Mouse (Mus musculus): ENCODE data around the gene Sec63. TPM values are rescaled to one million over a fixed set of nuclear protein-coding genes. Genes with fewer than 3 reads are reported as not detected.
A peak's percentile ranks its signal among the peaks of the same experiment; 100 is the strongest.

Gene Sec63
- polyA plus RNA-seq, 1 experiment from 2014 or later: 26.4 TPM

DNA sequence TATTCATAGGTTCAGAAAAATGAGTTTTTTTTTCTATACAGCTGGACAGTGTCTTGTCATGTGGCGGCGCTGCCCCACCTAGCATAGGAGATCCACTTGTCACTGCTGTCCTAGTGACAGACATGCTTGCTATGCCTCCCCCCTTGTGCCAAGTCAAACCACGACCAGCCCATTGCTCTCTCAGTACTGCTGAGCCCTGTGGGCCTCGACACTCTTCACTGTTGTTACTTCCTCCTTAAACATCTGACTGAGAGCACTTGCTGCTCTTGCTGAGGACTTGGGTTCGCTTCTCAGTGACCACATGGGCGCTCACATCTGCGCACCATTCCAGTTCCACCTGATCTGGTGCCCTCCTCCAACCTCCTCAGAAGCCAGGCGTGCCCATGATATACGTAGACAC is 107.1 kb downstream of the Sec63 start:
- WGBS: 91% methylated on average over 9 of the region's 9 CpGs
- Histone ChIP-seq H3K36me3 (no peaks in the 10 kb centered on the region), H3K4me2 (replicated peaks) (no peak overlapping the region), H3K4me1 (replicated peaks) (peaks cover 39% of the 10 kb centered on the region), H3K4me3 (replicated peaks) (no peak overlapping the region), H3K27ac (no peak overlapping the region), H3K9me3 (no peaks in the 10 kb centered on the region), H3K27me3 (0 out of 2 replicates have a peak, but pooled peaks cover 6% of the 10 kb centered on the region), H3K9ac (replicated peaks) (no peak overlapping the region)
- no peak for ATAC-seq

DNA sequence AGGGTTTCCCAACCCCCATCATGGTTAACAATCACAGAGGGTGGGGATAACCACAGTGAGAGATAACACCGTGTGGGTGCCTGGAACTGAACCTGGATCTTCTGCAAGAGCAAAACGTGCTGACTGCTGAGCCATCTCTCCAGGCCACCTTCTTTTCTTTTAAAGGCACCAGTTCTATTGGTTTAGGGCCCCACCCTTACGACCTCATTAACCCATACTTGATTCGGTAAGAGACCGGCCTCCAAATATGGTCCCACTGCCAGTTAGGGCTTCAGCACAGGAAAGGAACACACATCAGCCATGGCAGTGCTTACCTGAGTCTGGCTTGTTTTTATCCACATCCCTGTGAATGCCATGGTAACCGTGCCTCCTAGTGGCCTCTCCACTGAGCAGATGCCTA is 108.2 kb downstream of the Sec63 start:
- H3K4me2 ChIP-seq (replicated peaks): no peak overlapping the region
- WGBS: 84% methylated on average over 6 of the region's 6 CpGs
- no peak for ATAC-seq

DNA sequence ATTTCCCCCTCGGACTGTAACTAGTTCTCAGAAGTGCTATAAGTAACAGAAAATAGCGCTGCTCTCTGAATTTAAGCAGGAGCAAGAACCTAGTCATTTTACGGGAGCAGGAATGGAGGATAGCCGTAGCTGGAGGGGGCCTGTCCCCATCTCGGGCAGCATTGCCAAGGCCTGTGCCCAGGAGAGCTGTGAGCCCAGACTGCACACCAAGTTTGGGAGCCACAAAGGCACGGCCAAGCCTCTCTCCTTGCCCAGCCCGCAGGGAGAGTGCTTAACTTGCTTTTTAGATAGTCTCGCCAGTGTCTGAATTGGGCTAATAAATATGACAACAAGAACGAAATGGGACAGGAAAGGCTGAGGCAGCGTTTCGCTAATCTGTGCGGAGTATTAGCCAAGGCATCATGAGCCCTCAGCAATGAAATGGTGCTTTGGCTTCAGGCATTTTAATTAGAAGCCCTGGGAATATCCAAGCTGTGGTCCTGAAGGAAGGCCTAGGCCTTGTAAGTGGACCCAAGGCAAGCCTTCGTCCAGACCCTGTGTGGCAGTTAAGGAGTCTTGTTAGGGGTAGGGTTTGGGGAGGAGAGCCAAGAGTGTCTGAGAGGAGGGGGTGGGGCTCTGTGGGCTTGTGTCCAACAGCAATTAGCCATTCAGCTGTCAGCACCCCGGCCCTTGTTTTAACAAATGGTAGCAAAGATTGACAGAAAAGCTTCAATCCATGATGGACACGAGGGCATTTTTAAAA is 111.1 kb downstream of the Sec63 start:
- Histone ChIP-seq H3K27ac (peak overlapping the region; percentile 25; the same call in 1 of the 2 replicates), H3K27me3 (0 out of 2 replicates have a peak, but pooled peaks cover 6% of the 10 kb centered on the region), H3K36me3 (no peaks in the 10 kb centered on the region), H3K4me1 (replicated peaks) (peaks cover 14% of the 10 kb centered on the region), H3K4me3 (replicated peaks) (no peak overlapping the region), H3K9me3 (no peaks in the 10 kb centered on the region), H3K9ac (replicated peaks) (no peak overlapping the region), H3K4me2 (replicated peaks) (no peak overlapping the region)
- 72% methylated on average over 15 of the region's 15 CpGs for whole genome bisulfite sequencing
- ATAC-seq: peak; percentile 70

More for the DNA sequence above, 108.2 kb downstream of the Sec63 start:
- H3K36me3 ChIP-seq: no peaks in the 10 kb centered on the region
- H3K9ac ChIP-seq (replicated peaks): no peak overlapping the region
- H3K4me3 ChIP-seq (replicated peaks): no peak overlapping the region
- H3K27me3 ChIP-seq: 0 out of 2 replicates have a peak, but pooled peaks cover 6% of the 10 kb centered on the region
- H3K4me1 ChIP-seq (replicated peaks): peaks cover 28% of the 10 kb centered on the region
- no peak overlapping the region for H3K27ac ChIP-seq
- H3K9me3 ChIP-seq: no peaks in the 10 kb centered on the region

DNA sequence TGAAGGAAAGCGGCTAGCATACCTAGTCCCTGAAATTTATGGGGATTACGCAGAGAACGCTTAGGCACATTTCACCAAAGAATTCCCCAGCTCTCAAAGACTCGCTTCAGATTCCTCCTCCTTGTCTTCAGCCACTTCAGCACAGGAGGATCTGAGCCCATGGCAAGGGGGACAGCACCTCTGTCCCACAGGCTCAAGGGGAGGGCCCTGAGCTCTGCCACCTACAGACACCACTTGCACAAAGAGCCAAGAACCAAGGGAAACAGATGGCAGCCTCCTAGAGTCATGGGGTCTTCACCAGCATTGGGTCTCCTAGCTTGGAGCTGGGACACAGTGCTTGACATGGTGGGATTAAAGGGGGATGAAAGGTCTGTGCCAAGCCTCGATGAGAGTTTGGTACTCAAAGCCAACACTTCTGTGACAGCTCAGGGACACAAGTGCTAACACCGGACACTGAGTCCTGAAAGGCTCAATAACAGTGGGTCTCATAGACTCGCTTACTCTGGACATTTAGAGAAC is 111.8 kb downstream of the Sec63 start:
- Histone ChIP-seq H3K36me3 (no peaks in the 10 kb centered on the region), H3K9me3 (no peaks in the 10 kb centered on the region), H3K4me1 (replicated peaks) (peaks cover 13% of the 10 kb centered on the region), H3K9ac (replicated peaks) (no peak overlapping the region), H3K4me2 (replicated peaks) (no peak overlapping the region), H3K27ac (peak overlapping the region; percentile 25; the same call in 1 of the 2 replicates), H3K27me3 (0 out of 2 replicates have a peak, but pooled peaks cover 6% of the 10 kb centered on the region), H3K4me3 (replicated peaks) (no peak overlapping the region)
- ATAC-seq: no peak
- WGBS: 84% methylated on average over 7 of the region's 7 CpGs

DNA sequence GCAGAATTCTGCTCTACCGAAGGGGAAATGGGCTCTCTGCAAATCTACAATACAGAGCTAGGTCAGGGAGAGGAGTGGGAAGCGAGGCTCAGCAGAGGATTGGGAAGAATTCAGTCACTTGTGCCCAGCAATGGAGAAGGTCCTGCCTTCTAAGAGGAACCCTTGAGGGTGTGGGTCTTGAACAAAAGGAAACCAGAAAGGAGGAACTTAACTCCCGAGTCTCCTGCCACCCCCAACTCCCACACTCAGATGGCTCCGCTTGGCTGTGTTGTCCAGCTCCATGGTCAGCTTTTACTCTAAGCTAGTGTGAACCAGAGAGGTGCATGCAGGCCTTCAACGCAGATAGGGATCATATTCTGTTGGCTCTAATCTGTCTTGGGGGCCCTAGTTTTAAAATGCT is 114.9 kb downstream of the Sec63 start:
- no peak overlapping the region for H3K27ac ChIP-seq
- no peak overlapping the region for H3K9ac ChIP-seq (replicated peaks)
- no peak for ATAC-seq
- no peaks in the 10 kb centered on the region for H3K9me3 ChIP-seq
- H3K4me3 ChIP-seq (replicated peaks): no peak overlapping the region
- H3K4me1 ChIP-seq (replicated peaks): peaks cover 16% of the 10 kb centered on the region
- WGBS: 68% methylated on average over 5 of the region's 5 CpGs
- H3K27me3 ChIP-seq: no peaks in the 10 kb centered on the region
- no peak overlapping the region for H3K4me2 ChIP-seq (replicated peaks)
- no peaks in the 10 kb centered on the region for H3K36me3 ChIP-seq

DNA sequence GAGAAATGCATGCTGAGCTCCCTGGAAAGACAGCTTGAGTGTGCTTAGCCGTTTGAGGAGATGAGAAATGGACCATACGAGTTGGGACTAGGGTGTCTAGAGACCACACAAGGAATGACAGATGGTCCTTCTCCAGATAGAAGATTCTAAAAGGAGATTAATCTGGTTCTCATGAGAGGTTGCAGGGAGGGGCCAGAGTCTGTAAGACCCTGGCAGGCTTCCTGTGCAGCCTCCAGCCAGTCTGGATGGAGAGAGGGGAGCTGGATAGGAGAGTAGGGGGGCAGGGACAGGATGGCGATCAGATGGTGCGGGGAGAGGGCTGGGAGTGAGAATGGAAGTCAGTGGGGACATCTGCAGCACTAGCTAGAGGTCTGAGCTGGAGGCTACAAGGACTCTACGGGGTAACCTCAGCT is 118.0 kb downstream of the Sec63 start:
- H3K4me1 ChIP-seq (replicated peaks): 0 out of 2 replicates have a peak, but pooled peaks cover 3% of the 10 kb centered on the region
- H3K9ac ChIP-seq (replicated peaks): no peak overlapping the region
- no peaks in the 10 kb centered on the region for H3K9me3 ChIP-seq
- H3K4me3 ChIP-seq (replicated peaks): no peak overlapping the region
- no peak overlapping the region for H3K27ac ChIP-seq
- no peaks in the 10 kb centered on the region for H3K27me3 ChIP-seq
- H3K36me3 ChIP-seq: no peaks in the 10 kb centered on the region
- WGBS: 76% methylated on average over 5 of the region's 5 CpGs
- no peak overlapping the region for H3K4me2 ChIP-seq (replicated peaks)
- ATAC-seq: no peak

DNA sequence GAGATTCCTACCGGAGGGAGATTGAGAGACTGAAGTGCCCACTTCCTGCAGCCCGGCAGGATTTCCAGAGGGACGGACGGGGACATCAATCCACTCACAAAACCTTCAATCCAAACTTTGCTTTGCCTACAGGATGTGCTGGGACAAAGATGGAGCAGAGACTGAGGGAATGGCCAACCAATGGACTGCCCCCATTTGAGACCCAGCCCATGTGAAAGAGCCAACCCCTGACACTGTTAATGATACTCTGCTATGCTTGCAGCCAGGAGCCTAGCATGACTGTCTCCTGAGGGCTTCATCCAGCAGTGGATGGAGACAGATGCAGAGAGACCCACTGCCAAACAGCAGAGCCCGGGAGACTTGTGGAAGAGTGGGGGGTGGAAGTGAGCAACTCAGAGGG is 118.4 kb downstream of the Sec63 start:
- no peaks in the 10 kb centered on the region for H3K9me3 ChIP-seq
- WGBS: 89% methylated on average over 5 of the region's 5 CpGs
- H3K4me2 ChIP-seq (replicated peaks): no peak overlapping the region
- no peak overlapping the region for H3K27ac ChIP-seq
- no peak overlapping the region for H3K9ac ChIP-seq (replicated peaks)
- no peaks in the 10 kb centered on the region for H3K36me3 ChIP-seq
- no peaks in the 10 kb centered on the region for H3K27me3 ChIP-seq
- no peak overlapping the region for H3K4me3 ChIP-seq (replicated peaks)
- 0 out of 2 replicates have a peak, but pooled peaks cover 3% of the 10 kb centered on the region for H3K4me1 ChIP-seq (replicated peaks)
- ATAC-seq: no peak

Other genes with a start within 250 kb of the Sec63 start
- gene Nr2e1, start 177.9 kb upstream of the Sec63 start, polyA plus RNA-seq (2015; fragmentation: Nextera tagmentation; extraction: Ambion mirVana): 14.8 and 16.9 TPM in 2 replicates
- 35.6 and 37.4 TPM in 2 replicates for gene Ostm1, start 177.7 kb upstream of the Sec63 start, polyA plus RNA-seq (2015; fragmentation: Nextera tagmentation; extraction: Ambion mirVana)
- gene Scml4, start 98.9 kb downstream of the Sec63 start, polyA plus RNA-seq (2015; fragmentation: Nextera tagmentation; extraction: Ambion mirVana): 10.3 and 11.3 TPM in 2 replicates